Mouse (Mus musculus) retina, adult 2 months (tissue): ENCODE data around the gene Fyco1.

Source experiments
- DNase-seq: peaks from one replicate; pipeline ENCODE4 v3.0.0-alpha.2; 2012; ENCODE audit warnings: low read depth, low spot score

Gene Fyco1

DNA sequence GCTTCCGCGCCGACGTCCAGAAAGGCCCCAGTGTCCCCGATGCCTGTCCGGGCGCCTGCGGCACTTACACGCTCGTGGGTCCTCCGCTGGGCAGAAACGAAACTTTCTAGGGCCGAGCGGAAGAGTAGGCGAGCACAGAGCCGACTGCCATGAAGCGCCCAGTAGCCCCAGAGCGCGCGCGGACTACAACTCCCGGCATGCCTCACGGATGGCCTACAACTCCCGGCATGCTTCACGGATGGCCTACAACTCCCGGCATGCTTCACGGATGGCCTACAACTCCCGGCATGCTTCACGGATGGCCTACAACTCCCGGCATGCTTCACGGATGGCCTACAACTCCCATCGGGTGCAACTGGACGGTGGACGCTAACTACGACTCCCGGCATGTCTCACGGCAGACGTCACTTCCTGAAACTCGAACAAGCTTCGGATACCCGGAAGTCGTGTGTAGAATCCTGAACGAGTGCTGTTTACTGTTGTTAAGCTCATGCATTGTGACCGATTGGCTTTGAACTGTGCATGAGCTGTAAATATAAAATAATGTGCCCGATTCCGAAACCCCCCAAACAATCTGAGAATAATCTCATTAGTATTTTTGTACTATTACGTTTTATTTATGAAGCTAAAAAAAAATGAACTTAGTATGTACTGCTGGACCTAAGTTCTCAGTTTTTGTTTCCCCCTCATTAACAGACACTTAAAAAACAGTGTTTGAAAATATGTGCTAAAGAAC is at the start of gene Fyco1:
Gene Fyco1 (minus strand): TSS at position 187 of the 736 bp plus-strand sequence.
- peak; percentile 96 for DNase-seq

GRCm38 (mm10) chr9:123872049-123872448 is 20.4 kb upstream of the Fyco1 start:
- DNase-seq: no peak

DNA sequence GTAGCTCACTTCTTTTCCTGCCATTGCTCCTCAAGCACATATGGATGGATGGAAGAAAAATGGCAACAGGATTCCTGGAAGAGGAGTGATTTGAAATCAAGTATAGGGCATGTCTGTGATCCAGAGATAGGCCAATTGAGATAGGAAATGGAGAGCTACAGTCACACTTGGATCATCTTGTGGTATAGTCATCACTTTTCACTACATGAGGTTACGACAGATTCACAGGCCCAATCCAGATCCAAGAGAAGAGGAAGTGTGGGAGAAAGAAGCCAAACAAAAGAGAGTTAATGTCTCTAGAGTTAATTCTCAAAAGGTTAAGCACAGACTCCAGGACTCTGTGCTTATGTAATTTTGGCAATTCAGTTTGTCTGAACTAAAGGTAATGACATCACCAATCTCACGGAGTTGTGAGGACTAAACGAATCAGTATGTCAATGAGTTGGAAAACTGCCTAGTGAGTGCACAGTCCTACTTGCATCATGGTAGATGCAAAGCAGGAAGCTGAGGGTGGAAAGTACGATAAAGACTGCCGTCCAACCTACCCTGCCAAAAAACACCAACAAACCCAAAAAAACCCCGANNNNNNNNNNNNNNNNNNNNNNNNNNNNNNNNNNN is 17.6 kb upstream of the Fyco1 start:
- DNase-seq: no peak

GRCm38 (mm10) chr9:123863641-123864040 is 11.9 kb upstream of the Fyco1 start:
- DNase-seq: no peak

DNA sequence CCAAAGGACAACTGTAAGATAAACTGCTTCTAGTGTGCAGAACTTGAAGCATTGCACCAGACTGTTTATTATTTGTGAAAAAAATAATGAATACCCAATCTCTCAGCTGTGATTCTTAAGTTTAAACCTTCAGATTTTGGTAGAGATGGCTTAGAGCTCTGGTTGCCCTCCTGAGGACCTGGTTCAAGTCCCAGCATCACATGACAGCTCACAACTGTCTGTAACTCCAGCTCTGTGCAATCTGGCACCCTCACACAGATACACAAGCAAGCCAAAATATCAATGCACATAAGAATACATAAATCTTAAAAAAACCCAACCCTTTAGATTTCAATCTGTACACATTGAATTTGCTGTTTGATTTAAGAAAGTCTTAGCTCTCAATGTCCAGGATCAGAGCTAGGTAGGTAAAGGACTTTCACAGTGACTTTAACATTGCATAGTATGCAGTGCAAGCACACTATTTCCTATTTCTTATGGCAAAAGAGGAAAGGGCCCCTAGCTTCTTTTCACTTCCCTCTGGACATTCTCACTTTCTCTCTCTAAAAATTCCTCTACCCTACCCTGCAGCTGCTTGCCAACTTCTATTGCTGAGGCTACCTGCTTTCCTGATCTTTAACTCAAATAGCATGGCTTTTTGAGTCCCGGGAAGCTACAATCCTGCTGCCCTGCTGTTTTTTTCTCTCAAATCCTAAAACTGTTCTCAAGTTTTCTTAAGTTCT is 11.4 kb upstream of the Fyco1 start:
- DNase-seq: no peak

GRCm38 (mm10) chr9:123861929-123862328 is 10.2 kb upstream of the Fyco1 start, which contains the start of gene Xcr1:
Xcr1 (minus strand) TSS chr9:123862029.
- no peak for DNase-seq

DNA sequence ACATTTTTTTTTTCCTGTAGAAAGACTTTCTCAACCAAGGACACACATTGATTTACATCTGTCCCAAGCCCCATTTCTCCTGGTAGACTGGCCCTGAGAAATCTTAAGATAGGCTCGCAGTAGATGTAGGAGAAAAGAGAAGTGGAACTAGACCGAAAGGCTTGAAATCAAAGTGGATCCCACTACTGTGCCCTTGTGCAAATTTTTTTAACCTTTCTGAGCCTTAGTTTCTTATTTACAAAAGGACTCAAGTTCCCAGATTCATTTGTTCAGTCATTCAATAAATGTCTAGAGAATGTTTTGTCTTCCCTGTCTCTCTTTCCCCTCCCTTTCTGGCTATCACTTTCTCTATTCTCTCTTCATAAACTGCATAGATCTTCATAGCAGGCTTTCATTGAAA is 5.1 kb upstream of the Fyco1 start:
- no peak for DNase-seq

- DNase-seq: no peak
These were observed 1.0 kb upstream of the Fyco1 start for GRCm38 (mm10) chr9:123852449-123853390.

GRCm38 (mm10) chr9:123851062-123851712 is 512 bp downstream of the Fyco1 start:
- DNase-seq: no peak

DNA sequence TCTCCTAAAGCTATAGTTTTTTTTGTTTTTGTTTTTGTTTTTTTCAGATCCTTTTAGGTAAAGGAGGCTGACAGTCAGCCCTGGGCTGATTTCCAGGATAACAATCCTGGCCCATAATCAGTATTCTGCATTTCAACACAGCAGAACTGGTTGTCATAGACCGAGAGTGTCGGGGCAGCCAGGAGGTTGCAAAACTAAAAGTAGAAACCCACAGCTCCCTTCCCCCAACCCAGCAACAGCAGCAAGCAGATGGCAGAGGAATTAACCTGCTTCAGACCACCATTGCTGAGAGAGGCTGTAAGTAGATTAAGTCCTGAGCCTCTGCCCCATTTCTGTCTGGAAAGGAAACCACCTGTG is 1.0 kb downstream of the Fyco1 start:
- DNase-seq: peak; percentile 82

- DNase-seq: no peak
These were observed 1.6 kb downstream of the Fyco1 start for GRCm38 (mm10) chr9:123849976-123850695.

GRCm38 (mm10) chr9:123846490-123846889 is 5.2 kb downstream of the Fyco1 start:
- DNase-seq: no peak

GRCm38 (mm10) chr9:123845120-123845519 is 6.6 kb downstream of the Fyco1 start:
- no peak for DNase-seq

DNA sequence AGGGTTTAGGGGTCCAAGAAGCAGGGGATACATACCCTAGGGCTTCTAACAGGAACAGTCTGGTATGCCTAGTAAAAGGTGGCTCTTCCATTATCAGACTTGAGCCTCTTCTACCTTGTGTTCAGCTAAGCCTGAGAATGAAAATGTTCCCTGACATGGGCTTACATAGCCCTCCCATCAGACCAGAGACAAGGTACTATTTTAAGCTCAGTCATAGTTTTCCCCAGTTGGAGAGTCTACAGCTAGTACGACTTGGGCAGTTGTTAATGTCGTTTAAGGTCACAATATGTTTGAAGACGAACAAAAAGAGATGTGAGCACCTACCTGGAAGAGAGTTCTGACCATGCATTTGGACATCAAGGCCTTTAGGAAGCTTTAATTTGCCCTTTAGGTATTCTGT is 7.2 kb downstream of the Fyco1 start:
- DNase-seq: no peak

DNA sequence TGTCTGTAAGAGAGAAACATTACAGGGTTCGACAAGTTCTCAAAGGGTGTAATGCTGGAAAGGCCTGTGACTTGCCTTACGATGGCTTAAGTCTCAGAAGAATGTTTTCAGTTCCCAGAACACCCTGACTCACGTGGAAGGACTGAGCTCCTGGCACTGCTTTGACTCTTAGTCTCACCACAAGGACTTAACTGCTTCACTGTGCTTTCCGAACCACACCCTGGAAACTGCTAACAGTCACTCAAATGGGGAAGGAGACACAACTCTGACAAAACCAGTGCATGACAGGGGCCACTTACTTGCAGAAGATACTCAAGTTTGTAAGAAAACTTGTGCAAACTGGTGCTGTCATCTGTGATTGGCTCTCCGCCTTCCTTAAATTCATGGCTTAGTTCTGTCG is 11.5 kb downstream of the Fyco1 start:
- DNase-seq: no peak

DNA sequence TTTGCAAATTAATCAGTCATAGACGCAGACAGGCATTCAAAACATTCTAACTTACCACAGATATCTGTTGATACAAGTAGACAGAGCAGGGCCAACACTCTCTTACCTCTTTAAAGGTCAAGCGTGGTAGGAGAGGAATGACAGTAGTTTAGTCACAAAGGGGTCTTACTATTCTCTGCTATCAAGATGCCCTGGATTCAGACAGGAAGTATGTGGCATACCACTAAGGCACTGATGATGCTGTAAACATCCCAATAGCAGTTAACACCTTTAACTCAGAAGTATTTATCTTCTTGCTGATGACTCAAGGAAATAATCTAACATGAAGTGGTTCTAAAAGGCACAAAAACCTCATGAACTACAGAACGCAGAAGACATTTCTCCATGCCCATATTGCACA is 15.8 kb downstream of the Fyco1 start:
- DNase-seq: no peak

GRCm38 (mm10) chr9:123828916-123829315 is 22.8 kb downstream of the Fyco1 start:
- DNase-seq: no peak

- DNase-seq: no peak
These were observed 25.1 kb downstream of the Fyco1 start for GRCm38 (mm10) chr9:123826631-123827030.

GRCm38 (mm10) chr9:123818601-123819000 is 33.1 kb downstream of the Fyco1 start:
- DNase-seq: no peak

GRCm38 (mm10) chr9:123815996-123816395 is 35.7 kb downstream of the Fyco1 start:
- no peak for DNase-seq
